In genomic region chr2:45371268-45371667, GRCm38 (mm10) we compare ENCODE assay signal across 16 mouse cellular contexts.
"Had no signal": no experiment of that assay in that cellular context is flagged by ENCODE, and none has a peak within 500 bp of the region (broad histone marks: within the 10 kb centered on the region; RNA-seq: fewer than 3 reads in every experiment).

No protein-coding gene starts in this region.

- H3K4me3 ChIP-seq: intestine, embryonic 15.5 days; left cerebral cortex, adult 2 months; limb, embryonic 10.5 days; liver, embryonic 15.5 days; megakaryocyte, embryonic 14.5 days; midbrain, embryonic 15.5 days; neural tube, embryonic 12.5 days; stomach, embryonic 15.5 days had no signal

- ATAC-seq: intestine, embryonic 15.5 days; midbrain, embryonic 15.5 days had no signal

- H3K36me3 ChIP-seq: intestine, embryonic 15.5 days; limb, embryonic 10.5 days; liver, embryonic 15.5 days; midbrain, embryonic 15.5 days; neural tube, embryonic 12.5 days; stomach, embryonic 15.5 days had no signal

- H3K9me3 ChIP-seq: intestine, embryonic 15.5 days; limb, embryonic 10.5 days; liver, embryonic 15.5 days; midbrain, embryonic 15.5 days; neural tube, embryonic 12.5 days; stomach, embryonic 15.5 days had no signal

- H3K27me3 ChIP-seq: intestine, embryonic 15.5 days; liver, embryonic 15.5 days; megakaryocyte, embryonic 14.5 days; midbrain, embryonic 15.5 days; neural tube, embryonic 12.5 days; stomach, embryonic 15.5 days had no signal

- H3K4me2 ChIP-seq: hindbrain, embryonic 14.5 days; intestine, embryonic 15.5 days; liver, embryonic 11.5 days; liver, embryonic 15.5 days; midbrain, embryonic 11.5 days; midbrain, embryonic 15.5 days; neural tube, embryonic 12.5 days; stomach, embryonic 15.5 days had no signal

- H3K9ac ChIP-seq: hindbrain, embryonic 14.5 days; intestine, embryonic 15.5 days; liver, embryonic 15.5 days; midbrain, embryonic 15.5 days; neural tube, embryonic 12.5 days; stomach, embryonic 15.5 days had no signal

- H3K27ac ChIP-seq: hindbrain, embryonic 14.5 days; intestine, embryonic 15.5 days; left cerebral cortex, adult 2 months; limb, embryonic 10.5 days; liver, embryonic 15.5 days; macrophage; midbrain, embryonic 15.5 days; neural tube, embryonic 12.5 days; stomach, embryonic 15.5 days had no signal

- H3K4me1 ChIP-seq: intestine, embryonic 15.5 days; liver, embryonic 15.5 days; midbrain, embryonic 15.5 days; neural tube, embryonic 12.5 days; stomach, embryonic 15.5 days had no signal

- DNase-seq: kidney, adult 8-10 months; kidney, postnatal 4 days; thymus, adult 2 months; thymus, postnatal 25 days had no signal
